ENCODE assay signal across 15 mouse cellular contexts in genomic region chr8:84128277-84128676, GRCm38 (mm10). TPM values are rescaled to one million over a fixed set of nuclear protein-coding genes. Genes with fewer than 3 reads are reported as not detected.
DNase-seq lines count a peak whose midpoint lies in the region; ATAC-seq and TF ChIP-seq lines count a peak whose summit lies in the region.
"Had no signal": no experiment of that assay in that cellular context is flagged by ENCODE, and none has a peak within 500 bp of the region (broad histone marks: within the 10 kb centered on the region; RNA-seq: fewer than 3 reads in every experiment).

No protein-coding gene starts in this region.

- TF ChIP-seq POLR2A in MEL (IDR thresholded peaks at IDR 0.05; ENCODE audit: control insufficient read depth in 1 of 2, insufficient read depth in 1 of 2, low read depth in 1 of 2, low read length in 2 of 2, poor library complexity in 1 of 2): no peak

- peaks cover 27% of the 10 kb centered on the region for H3K4me1 ChIP-seq in limb, embryonic 12.5 days (replicated peaks)
- peaks cover 34% of the 10 kb centered on the region for H3K4me1 ChIP-seq in limb, embryonic 10.5 days
- peaks cover 0 to 7% of the 10 kb centered on the region in 2 experiments; a peak in 1 of 4 replicates for H3K4me1 ChIP-seq in MEL (ENCODE audit: control insufficient read depth in 1 of 2, insufficient read depth in 2 of 2, low read length in 2 of 2)
- H3K4me1 ChIP-seq in stomach, postnatal 0 days (replicated peaks; ENCODE audit: control insufficient read depth, insufficient read depth): no peaks in the 10 kb centered on the region
- H3K4me1 ChIP-seq: hindbrain, embryonic 15.5 days had no signal

- no peak for TF ChIP-seq EP300 in MEL (IDR thresholded peaks at IDR 0.05; ENCODE audit: low read depth in 1 of 2, low read length in 2 of 2)
- no peak for TF ChIP-seq EP300 in stomach, postnatal 0 days (optimal IDR thresholded peaks at IDR 0.05)

- no peak; a peak in 1 of 6 replicates for TF ChIP-seq CTCF in MEL (IDR thresholded peaks at IDR 0.05 in 2 of 3, conservative IDR thresholded peaks at IDR 0.05 in 1 of 3; ENCODE audit: control insufficient read depth in 1 of 3, insufficient read depth in 1 of 3, low read depth in 2 of 3, low read length in 3 of 3, poor library complexity in 1 of 3, severe bottlenecking in 1 of 3)
- peak; percentile 43 for TF ChIP-seq CTCF in stomach, postnatal 0 days (IDR thresholded peaks at IDR 0.05; ENCODE audit: low read depth)

- H3K9ac ChIP-seq in limb, embryonic 12.5 days (replicated peaks): no peak overlapping the region
- H3K9ac ChIP-seq in MEL (ENCODE audit: control insufficient read depth, low read depth, low read length, poor library complexity, severe bottlenecking): no peak overlapping the region
- H3K9ac ChIP-seq in stomach, postnatal 0 days (ENCODE audit: low read length): no peak overlapping the region
- H3K9ac ChIP-seq: heart, embryonic 15.5 days; hindbrain, embryonic 15.5 days had no signal

- DNase-seq in limb, embryonic 10.5 days (ENCODE audit: low spot score): no peak
- DNase-seq in MEL (ENCODE audit: low read depth, low spot score): no peak
- DNase-seq in stomach, postnatal 0 days (ENCODE audit: low spot score): no peak
- no peak for DNase-seq in ovary, postnatal 14 days (ENCODE audit: low spot score)
- DNase-seq in right cerebral cortex, postnatal 4 days: no peak
- DNase-seq: adrenal gland, postnatal 14 days; cerebellum, adult 2 months; spleen, adult 18-20 months had no signal

- H3K79me2 ChIP-seq in MEL (ENCODE audit: control insufficient read depth, insufficient read depth, low read length, poor library complexity): no peaks in the 10 kb centered on the region

- ATAC-seq in limb, embryonic 12.5 days (ENCODE audit: insufficient number of reproducible peaks, insufficient read depth, low FRiP score, low TSS enrichment, low read depth): no peak
- ATAC-seq in CD4-positive, CD25-positive, alpha-beta regulatory T cell, adult 4 months: peak; percentile 13
- ATAC-seq in stomach, postnatal 0 days (ENCODE audit: low FRiP score, low TSS enrichment): 0 out of 2 replicates have a peak, but pooled peaks have one; percentile 11

- no peaks in the 10 kb centered on the region; the same call in 1 of the 2 replicates for H3K27me3 ChIP-seq in limb, embryonic 12.5 days
- peaks cover 10% of the 10 kb centered on the region; the same call in 1 of the 2 replicates for H3K27me3 ChIP-seq in limb, embryonic 10.5 days (ENCODE audit: low read depth, poor library complexity, severe bottlenecking)
- H3K27me3 ChIP-seq in MEL (ENCODE audit: control insufficient read depth in 1 of 2, insufficient read depth in 2 of 2, low read length in 2 of 2): no peaks in the 10 kb centered on the region
- no peaks in the 10 kb centered on the region for H3K27me3 ChIP-seq in stomach, postnatal 0 days (ENCODE audit: control insufficient read depth, insufficient read depth, low read length)
- H3K27me3 ChIP-seq: hindbrain, embryonic 15.5 days had no signal

- TF ChIP-seq RAD21 in MEL (IDR thresholded peaks at IDR 0.05; ENCODE audit: low read depth, low read length): peak; percentile 5

- H3K27ac ChIP-seq in limb, embryonic 12.5 days: no peak overlapping the region
- H3K27ac ChIP-seq in limb, embryonic 10.5 days: no peak overlapping the region
- no peak overlapping the region for H3K27ac ChIP-seq in MEL (ENCODE audit: control insufficient read depth, low read depth, low read length)
- H3K27ac ChIP-seq in stomach, postnatal 0 days (replicated peaks): no peak overlapping the region
- H3K27ac ChIP-seq: heart, embryonic 15.5 days; hindbrain, embryonic 15.5 days had no signal

- peaks cover 21% of the 10 kb centered on the region for H3K36me3 ChIP-seq in limb, embryonic 12.5 days
- peaks cover 24% of the 10 kb centered on the region for H3K36me3 ChIP-seq in limb, embryonic 10.5 days
- no peaks in the 10 kb centered on the region for H3K36me3 ChIP-seq in MEL (ENCODE audit: control insufficient read depth in 1 of 2, insufficient read depth in 2 of 2, low read length in 2 of 2)
- H3K36me3 ChIP-seq in stomach, postnatal 0 days (ENCODE audit: control insufficient read depth, insufficient read depth, low read length): peaks cover 7% of the 10 kb centered on the region; the same call in 1 of the 2 replicates

- peak overlapping the region; percentile 21 for H3K4me2 ChIP-seq in limb, embryonic 12.5 days
- no peak overlapping the region for H3K4me2 ChIP-seq in stomach, postnatal 0 days (replicated peaks; ENCODE audit: low read depth)
- H3K4me2 ChIP-seq: heart, embryonic 15.5 days; hindbrain, embryonic 15.5 days had no signal

- no peak overlapping the region for H3K4me3 ChIP-seq in limb, embryonic 12.5 days (replicated peaks)
- no peak overlapping the region for H3K4me3 ChIP-seq in limb, embryonic 10.5 days
- H3K4me3 ChIP-seq in MEL (ENCODE audit: control insufficient read depth in 1 of 2, insufficient read depth in 1 of 2, low read depth in 2 of 2, low read length in 2 of 2): no peak overlapping the region
- H3K4me3 ChIP-seq in stomach, postnatal 0 days (ENCODE audit: low read depth, low read length): no peak overlapping the region
- H3K4me3 ChIP-seq: embryonic facial prominence, embryonic 13.5 days; heart, embryonic 15.5 days; hindbrain, embryonic 15.5 days had no signal

- 57% methylated on average over 8 of the region's 8 CpGs for WGBS in limb, embryonic 12.5 days
- WGBS in limb, embryonic 10.5 days: 68% methylated on average over 8 of the region's 8 CpGs
- WGBS in stomach, postnatal 0 days: 43% methylated on average over 8 of the region's 8 CpGs

- no peaks in the 10 kb centered on the region for H3K9me3 ChIP-seq in limb, embryonic 12.5 days
- no peaks in the 10 kb centered on the region for H3K9me3 ChIP-seq in limb, embryonic 10.5 days (replicated peaks)
- no peaks in the 10 kb centered on the region for H3K9me3 ChIP-seq in MEL (replicated peaks; ENCODE audit: insufficient read depth, low read length)
- no peaks in the 10 kb centered on the region for H3K9me3 ChIP-seq in stomach, postnatal 0 days (ENCODE audit: control insufficient read depth, low read length)
- H3K9me3 ChIP-seq: embryonic facial prominence, embryonic 13.5 days; heart, embryonic 15.5 days; hindbrain, embryonic 15.5 days had no signal

TF ChIP-seq in MEL, 35 proteins besides CTCF, POLR2A, EP300 and RAD21 (continues in another document):
- TF ChIP-seq MAFK (IDR thresholded peaks at IDR 0.05; ENCODE audit: borderline replicate concordance, low read depth, low read length) (no peak), RCOR1 (IDR thresholded peaks at IDR 0.05; ENCODE audit: low read depth, low read length) (no peak), JUND (IDR thresholded peaks at IDR 0.05; ENCODE audit: low read depth, low read length) (no peak)

RNA-seq across cellular contexts. Expression of gene Podnl1, which starts 2.5 kb away (rescaled TPM):
- polyA plus RNA-seq in limb, embryonic 12.5 days (2016; fragmentation: Nextera tagmentation; extraction: Ambion mirVana): 0.83 and 1.1 TPM in 2 replicates
- 0.29 TPM in 1 of 2 replicates, not detected in the other for polyA plus RNA-seq in limb, embryonic 10.5 days (2016; fragmentation: Nextera tagmentation; extraction: Ambion mirVana)
- 10 to 100 TPM in 1 of 2 experiments, 1 to 10 TPM in 1; 6.1 to 13.1 TPM for polyA plus RNA-seq in CD4-positive, CD25-positive, alpha-beta regulatory T cell, adult 4 months (2017; shearing (Covaris generic))
- 0.04 and 0.07 TPM in 2 replicates for total RNA-seq in MEL (2012; rRNA removed)
- polyA plus RNA-seq in MEL (2012; ENCODE audit: insufficient read depth in 1 of 2, insufficient read length in 2 of 2, low read depth in 1 of 2, low replicate concordance in 2 of 2, missing spikeins in 1 of 2): under 1 TPM in 1 of 2 experiments, not detected in 1; 0.08 TPM
- 0.11 and 0.21 TPM in 2 replicates for polyA plus RNA-seq in stomach, postnatal 0 days (2015; fragmentation: Nextera tagmentation; extraction: Ambion mirVana)
- total RNA-seq: layer of hippocampus, adult 8-10 months; left cerebral cortex, postnatal 36 days had no signal

RNA-seq across cellular contexts. Expression of gene Cc2d1a, which starts 19.5 kb away (rescaled TPM):
- 26.2 and 28.7 TPM in 2 replicates for polyA plus RNA-seq in limb, embryonic 12.5 days (2016; fragmentation: Nextera tagmentation; extraction: Ambion mirVana)
- 22.6 and 24.8 TPM in 2 replicates for polyA plus RNA-seq in limb, embryonic 10.5 days (2016; fragmentation: Nextera tagmentation; extraction: Ambion mirVana)
- 10 to 100 TPM; 12.7 to 19.2 TPM for polyA plus RNA-seq in CD4-positive, CD25-positive, alpha-beta regulatory T cell, adult 4 months (2017; shearing (Covaris generic))
- total RNA-seq in MEL (2012; rRNA removed): 7.3 and 9.1 TPM in 2 replicates
- 10 to 100 TPM in 1 of 2 experiments, not detected in 1; 18.7 TPM for polyA plus RNA-seq in MEL (2012; ENCODE audit: insufficient read depth in 1 of 2, insufficient read length in 2 of 2, low read depth in 1 of 2, low replicate concordance in 2 of 2, missing spikeins in 1 of 2)
- 15.8 and 17.5 TPM in 2 replicates for polyA plus RNA-seq in stomach, postnatal 0 days (2015; fragmentation: Nextera tagmentation; extraction: Ambion mirVana)

RNA-seq across cellular contexts. Expression of gene 4930432K21Rik, which starts 19.5 kb away (rescaled TPM):
- 1.6 TPM in 2 replicates for polyA plus RNA-seq in limb, embryonic 12.5 days (2016; fragmentation: Nextera tagmentation; extraction: Ambion mirVana)
- polyA plus RNA-seq in limb, embryonic 10.5 days (2016; fragmentation: Nextera tagmentation; extraction: Ambion mirVana): 1.5 and 2.3 TPM in 2 replicates
- 1 to 10 TPM; 1.1 to 3.2 TPM for polyA plus RNA-seq in CD4-positive, CD25-positive, alpha-beta regulatory T cell, adult 4 months (2017; shearing (Covaris generic))
- total RNA-seq in MEL (2012; rRNA removed): 1.3 and 2.2 TPM in 2 replicates
- 1 to 10 TPM in 1 of 2 experiments, not detected in 1; 3.0 TPM for polyA plus RNA-seq in MEL (2012; ENCODE audit: insufficient read depth in 1 of 2, insufficient read length in 2 of 2, low read depth in 1 of 2, low replicate concordance in 2 of 2, missing spikeins in 1 of 2)
- 0.28 and 0.40 TPM in 2 replicates for polyA plus RNA-seq in stomach, postnatal 0 days (2015; fragmentation: Nextera tagmentation; extraction: Ambion mirVana)

RNA-seq across cellular contexts. Expression of gene Dcaf15, which starts 23.7 kb away (rescaled TPM):
- polyA plus RNA-seq in limb, embryonic 12.5 days (2016; fragmentation: Nextera tagmentation; extraction: Ambion mirVana): 16.3 and 17.0 TPM in 2 replicates
- 20.2 and 20.8 TPM in 2 replicates for polyA plus RNA-seq in limb, embryonic 10.5 days (2016; fragmentation: Nextera tagmentation; extraction: Ambion mirVana)
- 10 to 100 TPM; 14.5 to 15.5 TPM for polyA plus RNA-seq in CD4-positive, CD25-positive, alpha-beta regulatory T cell, adult 4 months (2017; shearing (Covaris generic))
- 34.4 and 37.0 TPM in 2 replicates for total RNA-seq in MEL (2012; rRNA removed)
- polyA plus RNA-seq in MEL (2012; ENCODE audit: insufficient read depth in 1 of 2, insufficient read length in 2 of 2, low read depth in 1 of 2, low replicate concordance in 2 of 2, missing spikeins in 1 of 2): 10 to 100 TPM in 1 of 2 experiments, not detected in 1; 56.1 TPM
- 4.1 and 4.4 TPM in 2 replicates for polyA plus RNA-seq in stomach, postnatal 0 days (2015; fragmentation: Nextera tagmentation; extraction: Ambion mirVana)

RNA-seq across cellular contexts. Expression of gene Nanos3, which starts 56.7 kb away (rescaled TPM):
- polyA plus RNA-seq in limb, embryonic 12.5 days (2016; fragmentation: Nextera tagmentation; extraction: Ambion mirVana): 3.3 and 5.5 TPM in 2 replicates
- polyA plus RNA-seq in limb, embryonic 10.5 days (2016; fragmentation: Nextera tagmentation; extraction: Ambion mirVana): 3.1 and 3.2 TPM in 2 replicates
- polyA plus RNA-seq in CD4-positive, CD25-positive, alpha-beta regulatory T cell, adult 4 months (2017; shearing (Covaris generic)): under 1 TPM in 1 of 2 experiments, not detected in 1; 0.81 TPM
- total RNA-seq in MEL (2012; rRNA removed): 0.56 and 2.0 TPM in 2 replicates
- polyA plus RNA-seq in MEL (2012; ENCODE audit: insufficient read depth in 1 of 2, insufficient read length in 2 of 2, low read depth in 1 of 2, low replicate concordance in 2 of 2, missing spikeins in 1 of 2): 1 to 10 TPM in 1 of 2 experiments, not detected in 1; 1.7 TPM
- 2.0 and 4.4 TPM in 2 replicates for polyA plus RNA-seq in stomach, postnatal 0 days (2015; fragmentation: Nextera tagmentation; extraction: Ambion mirVana)
